Mouse (Mus musculus): Measurements from ENCODE around the gene Gm12800.
A peak's percentile ranks its signal among the peaks of the same experiment; 100 is the strongest.
"Not testable (repeated sequence)": the region's sequence is repeated elsewhere in the genome, so short reads cannot be mapped to it uniquely, and the experiment has no call there.

Gm12800 gene

GRCm38 (mm10) chr4:101908821-101909220, at the start of gene Gm12800:
Gm12800 (plus strand) TSS chr4:101909121.
- not testable (repeated sequence) for DNase-seq

DNA sequence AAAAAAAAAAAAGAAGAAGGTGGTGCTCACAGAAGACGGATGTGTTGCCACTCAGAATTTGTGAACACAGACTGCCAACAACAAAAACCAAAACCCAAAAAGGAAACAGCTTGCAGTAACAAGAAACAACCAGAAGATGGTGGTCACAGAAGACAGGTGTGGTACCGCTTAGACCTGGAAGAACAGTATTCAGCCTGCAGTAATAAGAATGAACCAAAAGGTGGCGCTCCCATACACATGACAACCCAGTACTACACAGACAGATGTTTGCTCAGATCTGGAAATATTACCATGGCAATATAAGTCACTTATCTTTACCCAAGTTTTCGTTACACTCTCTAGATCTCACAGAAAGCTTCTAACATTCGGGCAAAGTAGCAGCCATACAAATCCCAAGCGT, 48.0 kb upstream of the Gm12800 start:
- DNase-seq, result peak; percentile 49

DNA sequence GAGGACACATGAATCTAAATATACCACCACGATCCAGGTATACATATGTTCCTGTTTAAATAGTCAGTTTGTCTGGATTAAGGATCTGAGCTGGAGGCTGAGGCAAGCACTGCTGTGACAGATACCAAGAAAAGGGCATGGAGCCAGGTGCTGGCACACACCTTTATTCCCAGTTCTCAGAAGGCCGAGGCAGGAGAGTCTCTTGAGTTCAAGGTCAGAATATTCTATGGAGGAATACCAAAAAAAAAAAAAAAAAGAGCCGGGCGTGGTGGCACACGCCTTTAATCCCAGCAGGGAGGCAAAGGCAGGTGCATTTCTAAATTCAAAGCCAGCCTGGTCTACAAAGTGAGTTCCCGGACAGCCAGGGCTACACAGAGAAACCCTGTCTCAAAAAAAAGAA, 46.6 kb upstream of the Gm12800 start:
- no peak for DNase-seq

- DNase-seq, result not testable (repeated sequence)
Measured at GRCm38 (mm10) chr4:101872031-101872430, 36.9 kb upstream of the Gm12800 start.

GRCm38 (mm10) chr4:101875687-101876086, 33.2 kb upstream of the Gm12800 start:
- DNase-seq, result not testable (repeated sequence)

DNA sequence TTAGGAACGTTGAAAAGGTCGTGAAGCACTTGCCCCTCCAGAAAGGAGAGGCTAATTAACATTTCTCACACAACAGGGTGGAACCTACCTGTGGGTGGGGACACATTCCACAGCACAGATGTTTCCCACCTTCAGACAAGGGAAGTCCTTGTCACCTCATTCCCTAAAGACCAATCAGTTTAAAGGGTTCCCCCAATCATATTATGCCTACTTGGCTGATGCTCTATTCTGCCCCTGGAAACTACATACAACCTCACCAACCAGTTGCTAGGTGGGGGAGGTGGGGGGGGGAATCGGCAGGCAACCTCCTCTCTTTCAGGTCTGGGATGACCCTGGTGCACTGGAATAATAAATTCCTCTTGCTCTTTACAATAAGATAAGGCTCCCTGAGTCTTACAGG, 25.3 kb upstream of the Gm12800 start:
- no peak for DNase-seq

DNA sequence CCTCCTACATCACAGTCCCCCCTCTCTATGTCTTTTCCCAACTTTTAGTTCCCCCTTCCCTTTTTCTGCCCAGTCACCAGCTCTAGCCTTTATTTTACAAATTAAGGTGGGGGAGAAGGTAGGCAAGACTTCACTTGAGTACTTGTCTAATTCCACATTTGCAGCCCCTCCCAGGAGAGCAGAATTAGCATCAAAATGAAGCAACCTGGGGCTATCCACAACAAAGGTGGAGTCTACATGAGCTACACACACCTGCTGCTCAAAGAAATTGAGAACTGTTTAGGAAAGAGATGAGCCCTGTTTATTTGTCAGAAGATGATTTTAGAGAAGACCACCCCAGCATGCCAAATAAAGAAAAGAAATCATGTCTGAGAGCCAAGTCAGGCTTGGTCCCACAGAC, 19.5 kb upstream of the Gm12800 start:
- no peak for DNase-seq

GRCm38 (mm10) chr4:101893656-101894420, 15.1 kb upstream of the Gm12800 start, which contains the start of gene C130073F10Rik:
C130073F10Rik (minus strand) TSS chr4:101893789.
- no peak for DNase-seq

DNA sequence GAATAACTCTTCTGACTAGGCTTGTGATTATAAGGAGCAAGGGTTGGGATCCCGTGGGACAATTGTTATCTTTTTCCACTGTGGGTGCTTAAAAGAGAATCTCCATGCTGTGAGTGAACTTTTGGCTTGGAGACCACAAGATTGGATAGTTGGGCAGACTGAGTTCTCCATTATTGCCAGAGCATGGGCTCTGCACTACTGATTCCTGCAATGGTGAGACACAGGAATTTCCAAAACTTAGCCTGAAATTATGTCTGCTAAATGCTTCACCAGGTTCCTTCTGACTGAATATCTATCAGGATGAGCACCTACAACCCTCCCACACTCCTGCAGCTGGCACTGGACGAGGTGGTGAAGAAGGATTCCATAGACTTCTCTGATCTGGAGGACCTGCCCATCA, 31.2 kb downstream of the Gm12800 start, which contains the start of gene Gm12794:
Gene Gm12794 (plus strand): TSS at position 301 of the 400 bp plus-strand sequence.
- not testable (repeated sequence) for DNase-seq

Data from retina, postnatal 1 day (tissue).